Mouse (Mus musculus): ENCODE data around the gene Pold1.

Pold1 gene

DNA sequence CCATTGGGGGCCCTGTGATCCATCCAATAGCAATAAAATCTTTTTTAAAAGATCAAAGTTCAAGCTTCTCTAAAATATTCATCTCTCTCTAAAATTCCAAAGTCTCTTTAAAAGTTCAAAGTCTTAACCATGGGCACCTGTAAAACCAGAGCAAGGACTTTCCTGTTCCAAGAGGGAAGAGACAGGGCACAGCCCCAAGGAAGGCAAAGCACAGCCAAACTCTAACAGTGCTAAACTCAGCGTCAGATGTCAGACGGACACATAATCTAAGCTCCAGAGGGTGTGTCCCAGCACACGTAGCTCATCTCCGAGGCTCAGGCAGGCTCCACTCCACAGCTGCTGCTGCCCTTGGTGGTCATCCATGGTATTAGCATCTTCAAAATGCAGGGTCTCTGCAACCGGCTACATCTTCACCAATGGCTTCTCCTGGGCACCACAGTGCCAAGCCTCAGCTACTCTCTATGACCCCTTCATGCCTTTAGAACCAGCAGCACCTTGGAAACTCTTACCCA, 27.7 kb upstream of the Pold1 start:
- no peak for DNase-seq

DNA sequence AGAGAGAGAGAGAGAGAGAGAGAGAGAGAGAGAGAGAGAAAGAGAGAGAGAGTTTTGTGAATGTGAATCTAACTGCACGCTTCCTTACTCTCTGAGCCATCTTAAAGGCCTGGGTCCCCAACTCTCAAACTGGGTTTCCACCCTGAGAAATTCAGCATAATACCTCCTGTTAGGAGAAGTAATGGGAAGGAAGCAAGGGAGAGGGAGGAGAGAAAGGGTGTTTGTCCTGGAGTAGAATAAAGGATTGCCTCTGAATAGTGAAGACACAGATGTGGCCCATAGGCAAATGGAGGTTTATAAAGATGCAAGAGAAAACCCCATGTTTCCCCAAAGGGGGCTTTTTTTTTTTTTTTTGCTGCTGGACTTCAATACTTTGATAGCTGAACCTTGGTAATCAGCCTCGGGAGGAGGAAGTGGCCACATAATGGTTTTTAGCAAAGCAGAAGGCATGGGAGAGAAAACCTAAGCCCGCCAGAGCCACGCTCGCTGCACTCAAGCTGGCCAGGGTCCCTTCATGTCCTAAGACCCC, 24.4 kb upstream of the Pold1 start:
- DNase-seq, result no peak

DNA sequence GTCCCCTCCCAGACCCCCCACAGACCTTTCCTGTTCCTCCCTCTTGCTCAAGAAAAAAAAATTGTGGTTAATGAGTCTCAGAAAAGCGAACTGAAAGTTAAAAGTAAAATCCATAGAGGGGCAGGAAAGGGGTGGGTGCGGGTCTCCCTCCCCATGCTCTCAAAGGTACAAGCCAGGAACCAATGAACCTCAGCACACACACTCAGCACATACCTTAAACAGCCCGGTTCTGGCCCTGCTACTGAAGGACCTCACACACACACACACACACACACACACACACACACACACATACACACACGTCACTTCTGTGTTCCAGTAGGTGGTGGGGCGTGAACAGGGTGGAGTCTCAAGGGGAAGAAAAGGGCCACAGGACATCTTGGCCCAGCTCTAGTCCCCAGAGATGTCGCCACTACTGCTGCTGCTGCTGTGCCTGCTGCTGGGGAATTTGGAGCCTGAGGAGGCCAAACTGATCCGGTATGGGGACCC, 23.6 kb upstream of the Pold1 start, which contains the start of gene Napsa:
Gene Napsa, plus strand, starts transcription at position 168 of the 489 bp plus-strand sequence.
- no peak for DNase-seq

DNA sequence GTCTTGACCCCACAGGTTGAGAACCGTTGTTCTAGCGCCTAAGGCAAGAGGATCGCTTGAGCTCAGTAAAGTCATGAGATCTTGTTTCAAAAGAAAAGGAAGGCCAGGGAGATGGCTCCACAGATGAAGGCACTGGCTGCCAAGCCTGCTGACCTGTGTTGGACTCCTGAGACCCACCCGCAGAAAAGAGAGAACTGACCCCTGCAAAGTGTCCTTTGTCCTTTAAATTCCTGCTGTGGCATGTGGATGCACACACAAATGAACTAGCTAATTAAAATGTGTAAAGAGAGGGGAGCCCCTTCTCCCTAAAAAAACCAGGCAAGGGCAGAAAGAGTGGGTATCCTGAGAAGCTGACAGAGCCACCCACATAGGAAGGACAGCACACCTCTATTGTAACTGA, 23.2 kb upstream of the Pold1 start:
- DNase-seq, result no peak

DNA sequence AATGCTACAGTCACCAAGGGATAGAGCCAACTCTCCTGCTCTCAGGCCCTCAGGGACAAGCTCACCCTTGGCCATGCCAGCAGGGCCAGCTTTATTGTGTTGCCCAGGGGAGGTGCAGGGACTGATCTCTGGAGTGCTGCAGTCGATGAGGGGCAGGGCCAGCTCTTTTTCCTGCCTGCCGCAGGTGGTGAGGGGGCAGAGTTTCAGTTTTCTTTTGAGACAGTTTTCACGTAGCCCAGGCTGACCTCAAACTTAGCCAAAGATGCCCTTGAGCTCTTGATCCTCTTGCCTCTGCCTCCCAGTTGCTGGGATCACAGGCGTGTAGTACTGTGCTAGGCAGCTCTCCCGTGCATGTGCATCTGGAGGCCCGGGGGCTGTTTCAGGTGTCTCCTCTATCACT, 22.3 kb upstream of the Pold1 start:
- DNase-seq, result no peak

DNA sequence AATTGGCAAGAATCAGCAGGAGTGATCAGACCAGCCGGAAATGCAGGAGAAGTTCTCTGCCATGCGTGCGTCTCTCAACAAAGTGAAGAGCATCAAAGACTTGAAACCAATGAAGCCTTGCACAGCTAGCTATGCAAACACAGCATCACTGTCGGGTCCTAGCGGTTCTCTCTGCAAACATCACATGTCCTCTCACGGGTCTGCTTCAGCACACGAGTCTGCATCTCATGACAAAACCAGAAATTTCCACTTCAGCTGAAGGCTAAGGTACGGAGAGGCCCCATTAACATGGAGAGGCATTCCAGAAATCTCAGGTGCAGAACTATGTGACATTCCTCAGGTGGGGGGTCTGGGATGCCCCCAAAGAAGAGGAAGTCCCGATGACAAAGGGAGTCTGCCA, 20.2 kb upstream of the Pold1 start:
- DNase-seq, result no peak

DNA sequence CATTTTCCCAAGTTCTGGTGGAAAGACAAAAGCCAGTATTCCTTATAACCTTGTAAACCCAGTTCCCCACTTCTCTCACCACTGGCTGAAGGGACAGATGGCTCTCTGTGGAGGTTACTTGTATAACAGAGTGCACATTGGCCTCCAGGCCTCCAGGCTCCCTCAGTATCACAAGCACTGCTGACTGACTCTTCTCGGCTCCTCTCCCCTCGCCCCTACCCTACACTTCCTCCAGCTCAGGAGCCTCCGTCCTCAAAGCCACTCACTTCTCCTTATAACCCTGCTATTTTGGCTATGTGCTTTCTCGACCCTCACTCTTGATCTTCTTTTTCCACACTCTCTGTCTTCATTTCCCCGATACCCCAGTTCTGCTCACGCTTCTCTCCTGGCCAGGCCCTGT, 16.8 kb upstream of the Pold1 start:
- DNase-seq, result no peak

DNA sequence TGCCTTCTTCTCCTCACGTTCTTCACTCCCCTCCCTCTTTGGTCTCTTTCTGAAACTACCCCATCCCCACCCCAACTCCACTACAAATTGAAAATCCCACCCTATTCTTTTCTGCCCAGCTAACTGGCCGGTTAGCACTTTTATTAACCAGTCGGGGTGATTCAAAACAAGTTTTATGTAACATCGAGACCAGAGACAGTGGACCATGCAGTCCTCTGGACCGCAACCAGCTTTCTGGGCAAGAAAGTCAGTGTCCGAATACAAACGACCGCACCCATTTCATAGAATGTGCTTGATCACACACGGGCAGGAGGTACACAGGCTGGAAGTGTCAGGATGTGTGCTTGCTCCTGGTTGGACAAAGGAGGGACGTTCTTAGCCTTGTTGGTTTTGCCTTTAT, 15.8 kb upstream of the Pold1 start:
- DNase-seq, result no peak

DNA sequence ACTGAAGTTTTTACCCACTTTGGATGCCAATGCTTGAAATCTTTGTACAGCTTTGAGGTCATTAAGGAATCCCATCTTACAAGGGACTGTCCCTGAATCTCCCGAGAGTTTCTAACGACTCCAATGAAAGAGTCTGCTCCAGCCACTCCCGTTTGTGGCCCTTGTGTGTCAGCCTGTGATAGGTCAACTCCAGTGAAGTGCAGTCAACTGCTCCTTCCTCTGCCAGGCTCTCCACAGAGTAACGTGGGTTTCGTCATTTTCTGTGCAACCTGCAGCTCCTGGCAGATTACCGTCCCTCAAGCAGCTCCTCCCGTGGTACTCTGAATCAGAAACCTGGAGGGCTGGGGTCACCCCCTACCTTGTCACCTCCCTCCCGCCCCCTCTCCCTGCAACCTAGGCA, 14.6 kb upstream of the Pold1 start:
- no peak for DNase-seq

DNA sequence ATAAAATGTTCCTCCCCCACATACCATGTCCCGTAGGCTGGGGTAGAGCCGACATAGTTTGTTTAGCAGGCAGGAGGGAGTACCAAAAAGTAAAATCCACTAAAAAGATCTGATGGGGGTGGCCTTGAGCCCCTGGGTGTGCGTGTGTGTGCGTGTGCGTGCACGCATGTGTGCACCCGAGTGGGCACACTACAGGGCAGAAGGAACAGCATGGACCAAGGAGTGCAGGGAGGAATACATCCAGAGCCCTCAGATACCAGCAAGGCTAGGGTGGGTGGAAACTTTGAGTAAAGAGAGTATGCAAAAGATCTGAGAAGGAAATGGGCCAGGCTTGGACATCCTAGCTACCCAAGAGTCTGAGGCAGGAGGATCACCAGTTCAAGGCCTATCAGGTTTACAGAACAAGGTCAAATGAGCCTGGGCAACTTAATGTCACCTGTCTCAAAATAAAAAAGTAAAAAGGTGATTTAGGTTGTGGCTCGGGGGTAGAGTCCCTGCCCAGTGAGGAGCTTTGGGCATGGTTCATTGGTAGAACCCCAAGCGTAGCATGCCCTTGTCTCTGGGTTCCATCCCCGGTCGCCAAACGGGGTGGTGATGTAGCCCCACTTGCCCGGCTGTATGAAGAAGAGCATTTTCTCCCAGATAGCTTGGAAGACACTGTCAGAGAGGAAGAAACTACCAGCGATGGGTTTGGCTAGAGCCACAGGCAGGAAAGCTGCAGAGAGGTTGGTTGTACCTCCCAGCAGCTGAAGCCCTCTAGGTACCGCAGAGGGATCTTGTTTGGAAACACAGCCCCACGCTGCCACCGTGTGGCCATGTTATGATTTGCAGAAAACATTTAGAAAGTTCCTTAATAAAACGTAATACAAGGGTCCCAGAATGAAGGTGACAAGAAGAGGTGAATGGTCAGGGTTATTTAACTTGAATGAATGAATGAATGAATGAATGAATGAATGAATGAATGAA, 12.1 kb upstream of the Pold1 start:
- peak; percentile 91 for DNase-seq

DNA sequence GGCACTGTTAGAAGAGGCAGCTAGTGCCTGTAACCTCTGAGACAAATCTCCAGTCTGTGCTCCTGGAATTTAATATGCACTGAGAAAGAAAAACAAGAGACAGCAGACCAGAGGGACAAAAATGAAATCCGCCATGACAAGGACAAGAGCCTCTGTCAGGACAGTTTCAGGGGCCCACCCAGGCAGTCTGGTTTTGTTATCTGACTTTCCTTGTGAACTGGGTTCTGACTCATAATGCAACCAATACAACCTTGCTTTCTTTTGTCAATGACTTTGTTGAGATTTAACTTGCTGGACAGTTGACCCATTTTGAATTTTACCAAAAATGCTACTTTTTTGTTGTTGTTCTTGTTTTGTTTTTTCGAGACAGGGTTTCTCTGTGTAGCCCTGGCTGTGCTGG, 9.0 kb upstream of the Pold1 start:
- no peak for DNase-seq

DNA sequence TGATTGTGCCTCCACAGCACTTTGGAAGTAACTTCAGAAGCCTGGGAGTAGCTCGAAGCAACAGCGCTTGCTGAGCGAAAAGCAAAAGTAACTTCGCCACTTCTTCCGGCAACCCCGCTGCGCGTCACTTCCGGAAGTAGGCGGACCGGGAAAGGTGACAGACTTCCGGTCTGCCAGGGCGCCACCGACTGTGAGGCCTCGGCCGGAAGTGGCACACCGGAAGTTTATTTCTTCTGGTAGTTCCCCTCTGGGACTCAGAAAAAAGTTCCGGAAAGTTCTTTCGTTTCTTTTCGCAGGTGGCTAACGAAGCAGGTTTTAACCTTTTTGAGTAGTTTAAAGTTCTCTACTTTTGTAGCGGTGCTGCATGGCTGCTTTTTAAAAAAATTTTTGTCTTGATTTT, 5.2 kb upstream of the Pold1 start, which contains the start of gene Nr1h2:
Gene Nr1h2, minus strand, starts transcription at position 126 of the 400 bp plus-strand sequence.
- peak; percentile 97 for DNase-seq

DNA sequence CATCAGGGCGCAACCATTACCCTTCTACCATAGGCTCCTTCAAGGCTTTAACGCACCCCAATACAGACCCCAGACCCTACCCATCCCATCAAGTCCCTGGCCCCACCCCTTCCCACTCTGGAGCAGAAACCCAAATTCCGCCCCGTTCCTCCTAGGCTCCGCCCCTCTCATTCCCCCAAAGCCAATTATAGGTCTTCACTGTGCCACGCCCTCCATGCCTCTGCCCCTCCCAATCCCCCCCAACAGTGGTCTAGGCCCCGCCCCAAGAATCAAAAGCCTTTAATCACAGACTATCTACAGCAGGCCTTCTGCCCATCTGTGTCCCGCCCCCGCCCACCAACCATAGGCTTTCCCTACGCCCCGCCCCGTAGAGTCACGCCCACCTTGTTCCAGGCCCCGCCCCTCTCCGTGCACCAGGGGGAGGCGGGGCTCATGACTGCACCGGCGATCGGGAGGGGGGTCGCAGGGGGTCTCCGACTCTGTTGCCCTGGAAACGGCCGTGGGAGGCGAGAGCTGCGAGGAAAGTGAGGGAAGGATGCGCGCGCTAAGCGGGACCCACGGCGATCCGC, 4.6 kb upstream of the Pold1 start:
- peak; percentile 95 for DNase-seq

DNA sequence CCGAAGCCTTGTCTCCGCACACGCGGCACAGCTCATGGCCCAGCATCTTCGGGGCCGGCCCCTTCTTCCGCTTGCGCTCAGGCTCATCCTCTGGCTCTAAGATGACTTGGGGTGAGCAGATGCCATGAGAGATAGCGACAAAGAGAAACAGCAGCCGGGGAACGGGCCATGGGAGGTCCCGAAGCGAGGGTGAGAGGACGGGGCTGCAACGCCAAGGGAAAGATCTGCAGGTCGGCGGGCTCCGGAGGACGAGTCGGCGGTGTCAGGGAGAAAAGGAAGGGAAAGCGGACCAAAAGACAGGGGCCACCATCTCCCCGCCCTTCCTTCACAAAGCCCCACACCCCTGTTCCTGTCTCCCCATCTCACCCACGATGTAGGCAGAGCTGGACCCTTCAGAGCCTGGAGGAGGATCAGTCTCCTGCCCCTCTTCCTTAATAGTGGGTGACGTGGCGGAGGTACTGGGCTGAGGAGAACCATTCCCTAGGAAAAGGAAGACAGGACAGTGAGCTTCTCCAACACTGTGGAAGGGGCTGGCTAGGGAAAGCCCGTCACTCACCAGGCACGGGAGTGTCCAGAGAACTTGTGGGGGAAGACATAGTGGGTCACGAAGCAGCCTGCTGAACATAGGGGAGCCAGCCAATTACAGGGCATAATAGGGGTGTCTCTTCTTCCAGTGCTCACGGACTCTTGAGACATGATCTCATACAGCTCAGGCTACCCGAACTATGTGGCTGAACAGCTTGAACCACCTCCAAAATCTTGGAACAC, 3.7 kb upstream of the Pold1 start:
- peak; percentile 22 for DNase-seq

DNA sequence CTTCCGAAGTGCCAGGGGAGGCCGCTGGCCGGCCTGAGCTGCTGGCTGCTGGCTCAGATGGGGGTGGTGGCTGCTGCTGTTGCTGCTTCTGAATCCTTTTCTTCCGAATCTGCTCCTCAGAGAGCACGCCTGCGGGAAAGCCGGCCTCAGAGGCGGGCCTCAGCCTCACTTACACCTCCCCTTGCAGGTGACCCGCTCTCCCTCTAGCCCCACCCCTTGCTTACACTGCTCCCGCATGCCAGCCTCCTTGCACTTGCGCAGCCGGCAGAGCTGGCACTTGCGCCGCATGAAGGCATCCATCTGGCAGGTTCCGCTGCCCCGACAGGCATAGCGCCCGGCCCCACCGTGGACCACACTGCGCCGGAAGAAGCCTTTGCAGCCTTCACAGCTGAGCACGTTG, 3.1 kb upstream of the Pold1 start:
- DNase-seq, result peak; percentile 30

DNA sequence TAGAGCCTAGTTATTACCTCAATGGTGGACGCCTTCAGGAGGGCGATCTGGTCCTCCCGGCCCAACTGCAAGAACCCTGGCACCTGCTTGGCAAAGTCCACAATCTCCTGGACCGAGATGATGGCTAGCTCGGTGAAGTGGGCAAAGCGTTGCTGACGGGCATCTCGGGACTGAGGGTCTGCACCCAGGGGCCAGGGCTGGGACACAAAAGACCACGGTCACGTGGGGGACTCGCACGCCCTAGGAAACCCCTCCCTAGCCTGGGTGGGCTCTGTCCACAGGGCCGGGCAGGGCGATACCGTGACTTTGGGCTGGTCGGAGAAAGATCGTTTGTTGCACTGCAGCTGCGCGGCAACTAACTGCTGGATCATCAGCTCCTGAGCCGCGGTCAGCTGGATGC, 2.7 kb upstream of the Pold1 start:
- peak; percentile 20 for DNase-seq

DNA sequence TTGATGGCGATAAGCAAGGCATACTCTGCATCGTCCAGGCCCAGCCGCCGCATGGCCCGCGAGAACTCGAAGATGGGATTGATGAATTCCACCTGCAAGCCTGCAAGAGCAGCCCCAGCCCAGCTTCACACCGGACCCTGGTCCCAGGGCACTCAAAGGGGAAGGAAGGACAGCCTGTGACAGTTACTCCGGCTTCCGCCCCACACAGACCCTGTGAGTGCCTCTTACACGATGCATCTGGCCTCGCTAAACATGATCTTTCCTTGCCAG, 1.7 kb upstream of the Pold1 start:
- DNase-seq, result no peak

DNA sequence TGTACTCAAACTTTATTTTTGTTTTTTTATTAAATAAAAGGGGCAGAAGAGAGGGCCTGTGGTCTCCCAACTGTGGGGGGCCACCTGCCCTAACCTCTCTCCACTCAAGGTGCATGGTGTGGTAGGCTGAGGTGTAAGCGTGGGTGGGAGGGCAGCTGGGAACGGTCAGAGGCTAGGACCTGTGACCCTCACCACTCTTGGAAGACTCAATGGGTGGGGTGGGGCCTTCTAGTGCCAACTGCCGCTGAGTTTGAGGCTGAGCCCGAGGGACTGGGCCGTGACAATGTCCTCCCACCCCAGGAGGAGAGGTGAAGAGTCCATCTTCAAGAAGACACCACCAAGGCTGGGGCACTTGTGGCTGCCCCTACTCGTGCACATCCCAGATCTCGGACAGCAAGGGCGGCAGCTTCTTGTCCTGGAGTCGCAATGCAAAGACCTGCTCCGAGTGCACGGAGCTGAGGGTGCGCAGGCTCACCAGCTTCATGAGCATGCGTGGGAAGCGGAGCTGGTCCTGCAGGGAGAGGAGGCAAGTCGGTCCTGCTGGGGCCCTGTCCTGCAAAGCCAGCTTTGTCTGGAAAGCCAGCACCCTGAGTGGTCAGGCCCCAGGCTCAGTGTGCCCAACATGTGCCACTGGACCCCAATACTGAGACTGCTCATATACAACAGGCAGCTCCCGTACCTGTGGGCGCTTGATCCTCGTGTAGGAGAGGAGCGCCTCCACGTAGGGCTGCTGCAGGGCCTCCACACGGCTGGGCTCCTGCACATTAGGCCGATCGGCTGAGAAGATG, 1.2 kb upstream of the Pold1 start:
- DNase-seq, result peak; percentile 24

DNA sequence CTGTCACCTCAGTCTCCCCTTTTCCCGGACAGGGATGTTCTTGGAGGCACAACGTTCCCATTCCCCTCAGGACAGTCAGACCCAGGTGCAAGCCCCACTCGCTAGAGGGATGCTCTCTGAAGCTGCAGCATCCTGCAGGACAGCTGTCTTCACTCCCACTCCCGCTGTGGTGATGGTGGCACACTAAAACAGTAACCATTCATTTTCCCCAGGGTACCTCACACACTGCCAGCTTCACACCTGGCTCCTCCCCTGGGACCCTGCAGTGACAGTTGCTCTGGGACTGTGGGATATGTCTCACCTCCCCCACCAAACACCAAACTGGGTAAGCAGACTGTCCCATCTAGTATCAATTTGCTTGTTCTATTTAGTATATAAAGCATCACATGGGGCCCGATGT, 924 bp downstream of the Pold1 start:
- no peak for DNase-seq

DNA sequence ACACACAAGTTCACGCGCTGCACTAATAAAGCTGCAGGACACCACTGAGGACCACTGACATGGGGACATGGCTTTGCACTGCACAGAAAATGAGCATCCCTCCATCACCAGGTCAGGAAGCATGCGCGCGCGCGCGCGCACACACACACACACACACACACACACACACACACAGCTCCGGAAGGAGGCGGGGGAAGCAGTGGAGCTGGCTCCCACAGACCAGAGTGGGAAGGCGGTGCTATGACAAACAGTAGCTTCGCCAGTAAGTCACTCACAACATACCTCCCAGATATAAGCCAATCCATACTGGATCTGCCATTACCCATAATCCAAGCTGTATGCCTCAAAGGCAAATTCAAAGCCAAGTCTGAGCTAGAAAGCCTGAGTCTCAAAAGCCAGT, 1.6 kb downstream of the Pold1 start:
- DNase-seq, result no peak

DNA sequence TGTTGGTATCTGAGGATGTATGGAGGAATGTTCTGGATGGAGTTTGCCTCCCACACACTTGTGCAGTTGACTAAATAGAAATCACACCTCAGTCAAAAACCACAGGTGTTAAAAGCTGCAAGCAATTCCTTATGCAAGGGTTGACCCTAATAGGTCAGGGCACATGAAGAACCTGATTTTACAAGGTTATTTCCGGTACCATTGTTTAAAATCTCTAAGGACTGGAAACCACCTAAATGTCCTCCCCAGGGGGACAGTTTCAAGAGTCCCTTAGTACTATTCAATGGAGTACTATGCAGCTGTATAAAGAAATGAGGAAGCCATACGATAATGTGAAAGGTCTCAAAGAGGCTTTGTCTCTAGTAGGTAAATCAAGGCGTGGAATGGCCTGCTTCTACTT, 2.4 kb downstream of the Pold1 start:
- DNase-seq, result no peak

DNA sequence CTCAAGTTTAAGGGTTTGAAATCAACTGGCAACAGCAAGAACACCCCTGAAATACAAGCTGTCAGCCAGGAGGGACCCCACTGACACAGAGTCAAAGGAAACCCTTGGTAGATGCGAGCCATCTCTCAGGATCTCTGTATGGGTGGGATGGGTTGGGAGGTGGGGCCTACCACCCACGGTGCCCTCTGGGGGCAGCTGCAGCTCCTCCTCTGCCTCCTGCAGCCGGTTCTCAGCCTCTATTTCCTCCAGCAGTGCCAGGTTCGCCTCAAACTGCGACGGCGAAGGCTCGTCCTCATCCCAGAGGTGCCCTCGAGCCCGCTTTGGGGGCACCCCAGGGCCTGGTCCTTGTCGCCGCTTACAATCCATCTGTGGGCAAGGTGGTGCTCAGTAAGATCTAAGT, 5.6 kb downstream of the Pold1 start:
- no peak for DNase-seq
